ENCODE assay signal across 9 mouse cellular contexts in the genomic region with DNA sequence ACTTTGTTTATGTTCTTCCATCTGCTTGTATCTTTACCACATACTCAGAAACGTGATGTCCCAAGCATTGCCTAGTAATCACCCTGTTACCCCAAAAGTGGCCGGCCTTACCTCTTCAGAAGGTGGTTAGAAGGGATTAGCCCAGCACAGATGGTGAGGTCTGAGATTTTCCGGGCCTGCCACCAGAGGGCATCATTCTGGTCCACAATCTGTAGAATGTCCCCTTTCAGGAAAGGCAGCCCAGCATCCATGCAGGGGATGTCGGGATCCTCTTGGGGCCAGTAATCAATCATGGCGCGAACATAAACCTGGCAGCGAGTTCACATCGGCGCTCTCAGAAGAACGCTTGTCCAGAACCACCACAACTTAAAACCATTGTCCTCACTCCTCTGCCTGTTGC. TPM values are rescaled to one million over a fixed set of nuclear protein-coding genes. Genes with fewer than 3 reads are reported as not detected.
DNase-seq lines count a peak whose midpoint lies in the region; TF ChIP-seq lines count a peak whose summit lies in the region.
"Had no signal": no experiment of that assay in that cellular context is flagged by ENCODE, and none has a peak within 500 bp of the region (broad histone marks: within the 10 kb centered on the region; RNA-seq: fewer than 3 reads in every experiment).

No protein-coding gene starts in this region.

- TF ChIP-seq CTCF in embryonic fibroblast, embryonic 13.5 days (IDR thresholded peaks at IDR 0.05; ENCODE audit: borderline replicate concordance, insufficient read depth, low read length): peak; percentile 25; the same call in 1 of the 2 replicates

- H3K4me1 ChIP-seq in embryonic fibroblast, embryonic 13.5 days (ENCODE audit: control insufficient read depth, insufficient read depth, low read length): no peaks in the 10 kb centered on the region; the same call in 1 of the 2 replicates

- TF ChIP-seq POLR2A in embryonic fibroblast, embryonic 13.5 days (IDR thresholded peaks at IDR 0.05; ENCODE audit: low read depth, low read length): no peak

- peak; percentile 40 for DNase-seq in gastrocnemius, postnatal 10 days
- no peak for DNase-seq in gastrocnemius, postnatal 25 days
- DNase-seq in 3134 (ENCODE audit: extremely low read depth, insufficient read length, low spot score): peak; percentile 12
- peak; percentile 8 for DNase-seq in T-cell, adult 2 months (ENCODE audit: low spot score)
- peak; percentile 53 for DNase-seq in retina, postnatal 1 day
- no peak for DNase-seq in urinary bladder, adult 2 months (ENCODE audit: low spot score)
- no peak for DNase-seq in layer of hippocampus, adult 18-20 months (ENCODE audit: low spot score in 2 of 2)

- no peak overlapping the region for H3K27ac ChIP-seq in embryonic fibroblast, embryonic 13.5 days (ENCODE audit: insufficient read depth, low read length)

- H3K4me3 ChIP-seq in embryonic fibroblast, embryonic 13.5 days (ENCODE audit: insufficient read depth, low read length): no peak overlapping the region

RNA-seq across cellular contexts. Expression of a gene that starts 18.6 kb away (rescaled TPM):
- under 1 TPM; 0.23 to 0.27 TPM for total RNA-seq in gastrocnemius, postnatal 10 days (2021)
- total RNA-seq in gastrocnemius, postnatal 25 days (2021): under 1 TPM in 1 of 2 experiments, not detected in 1; 0.20 TPM
- polyA plus RNA-seq in embryonic fibroblast, embryonic 13.5 days (2011; ENCODE audit: insufficient read length, low read depth, missing spikeins): 0.25 and 0.50 TPM in 2 replicates
- polyA plus RNA-seq in urinary bladder, adult 2 months (2012; rRNA removed): 0.74 and 0.95 TPM in 2 replicates
- total RNA-seq in layer of hippocampus, adult 18-20 months (2021): 1 to 10 TPM; 1.6 TPM

RNA-seq across cellular contexts. Expression of a gene that starts 24.3 kb away (rescaled TPM):
- 1 to 10 TPM; 6.3 to 7.7 TPM for total RNA-seq in gastrocnemius, postnatal 10 days (2021)
- 1 to 10 TPM; 2.6 to 3.0 TPM for total RNA-seq in gastrocnemius, postnatal 25 days (2021)
- 23.2 and 25.3 TPM in 2 replicates for polyA plus RNA-seq in embryonic fibroblast, embryonic 13.5 days (2011; ENCODE audit: insufficient read length, low read depth, missing spikeins)
- polyA plus RNA-seq in urinary bladder, adult 2 months (2012; rRNA removed): 18.2 and 24.5 TPM in 2 replicates
- 10 to 100 TPM; 28.9 to 30.3 TPM for total RNA-seq in layer of hippocampus, adult 18-20 months (2021)

RNA-seq across cellular contexts. Expression of a gene that starts 49.8 kb away (rescaled TPM):
- not detected for total RNA-seq in gastrocnemius, postnatal 10 days (2021)
- not detected for total RNA-seq in gastrocnemius, postnatal 25 days (2021)
- polyA plus RNA-seq in embryonic fibroblast, embryonic 13.5 days (2011; ENCODE audit: insufficient read length, low read depth, missing spikeins): not detected in 2 replicates
- not detected in 2 replicates for polyA plus RNA-seq in urinary bladder, adult 2 months (2012; rRNA removed)
- total RNA-seq in layer of hippocampus, adult 18-20 months (2021): not detected
- polyA plus RNA-seq: limb, embryonic 11.5 days had no signal

Comparison
In these comparisons a context has a peak if more than half of its experiments do, and no peak if none do; other contexts are left out.
1. DNase-seq: peak in gastrocnemius, postnatal 10 days (single experiment), 3134 (single experiment), T-cell, adult 2 months (single experiment) and retina, postnatal 1 day (single experiment); none in gastrocnemius, postnatal 25 days (single experiment), urinary bladder, adult 2 months (single experiment) and layer of hippocampus, adult 18-20 months (0 of 2).